Mouse (Mus musculus) CH12.LX (cell line): ENCODE data around the gene Itsn1. TPM values are rescaled to one million over a fixed set of nuclear protein-coding genes. Genes with fewer than 3 reads are reported as not detected.

ENCODE experiments used
- DNase-seq: peaks from one replicate; pipeline ENCODE4 v3.0.0-alpha.2; 2013; ENCODE audit errors: extremely low read depth
- H3K27ac ChIP-seq: 2 replicates; pipeline ENCODE4 v1.5.1; 2012; ENCODE audit warnings: low read depth, mild to moderate bottlenecking, control low read depth, moderate library complexity; ENCODE audit not compliant: insufficient read depth
- H3K27me3 ChIP-seq: replicated peaks from 2 replicates; pipeline ENCODE3; 2012; ENCODE audit warnings: inconsistent platforms
- H3K36me3 ChIP-seq, 2 experiments: replicated peaks in 1 of 2; 2 replicates each; pipeline versions ENCODE3 to v1.6.1; 2012; ENCODE audit warnings: inconsistent platforms in 1 of 2, low read length in 1 of 2, mild to moderate bottlenecking in 1 of 2, mixed read lengths in 1 of 2, moderate library complexity in 1 of 2; ENCODE audit not compliant: control insufficient read depth in 1 of 2, insufficient read depth in 1 of 2
- H3K4me1 ChIP-seq, 2 experiments: 2 replicates each; pipeline ENCODE4 v1.6.1; 2012; ENCODE audit warnings: inconsistent platforms in 1 of 2, moderate library complexity in 1 of 2; ENCODE audit not compliant: insufficient read depth in 2 of 2, control insufficient read depth in 1 of 2
- H3K4me2 ChIP-seq: 2 replicates; pipeline ENCODE4 v1.6.1; 2012; ENCODE audit warnings: low read depth, mild to moderate bottlenecking, control low read depth; ENCODE audit not compliant: poor library complexity, insufficient read depth, severe bottlenecking
- H3K4me3 ChIP-seq, 3 experiments: fragments of 150-350 bp in 1 of 3; sonication (generic) in 1 of 3; replicated peaks in 1 of 3; 2 replicates each; pipeline versions ENCODE3 to v1.5.1; 2011 to 2012; ENCODE audit warnings: low read depth in 2 of 3, low read length in 2 of 3, mild to moderate bottlenecking in 2 of 3, moderate library complexity in 2 of 3, control low read depth in 1 of 3, improper control_type of control experiment in 1 of 3, inconsistent platforms in 1 of 3, mixed read lengths in 1 of 3; ENCODE audit not compliant: poor library complexity in 1 of 3
- H3K79me2 ChIP-seq: replicated peaks from 2 replicates; pipeline ENCODE4 v1.6.1; 2012; ENCODE audit warnings: mild to moderate bottlenecking, moderate library complexity; ENCODE audit not compliant: control insufficient read depth, poor library complexity, insufficient read depth, severe bottlenecking; ENCODE audit errors: extremely low read depth
- H3K9ac ChIP-seq: 2 replicates; pipeline ENCODE4 v1.6.1; 2012; ENCODE audit warnings: low read depth, mild to moderate bottlenecking, control low read depth, moderate library complexity; ENCODE audit not compliant: insufficient read depth
- H3K9me3 ChIP-seq: replicated peaks from 2 replicates; pipeline ENCODE3; 2012; ENCODE audit warnings: low read length, inconsistent platforms, mixed read lengths
- BHLHE40 ChIP-seq: IDR thresholded peaks from 2 replicates; pipeline ENCODE4 v1.6.1; 2011; ENCODE audit warnings: mild to moderate bottlenecking, low read depth, low read length, improper control_type of control experiment
- CHD2 ChIP-seq: IDR thresholded peaks from 2 replicates; pipeline ENCODE4 v1.6.1; 2011; ENCODE audit warnings: low read length, improper control_type of control experiment
- EP300 ChIP-seq: IDR thresholded peaks from 2 replicates; pipeline ENCODE4 v1.6.1; 2011; ENCODE audit warnings: low read length, improper control_type of control experiment
- ETS1 ChIP-seq: conservative IDR thresholded peaks from 2 replicates; pipeline ENCODE4 v1.6.1; 2012; ENCODE audit warnings: low read depth, mild to moderate bottlenecking, inconsistent platforms, low read length, improper control_type of control experiment, moderate library complexity
- GABPA ChIP-seq: IDR thresholded peaks from 2 replicates; pipeline ENCODE4 v1.6.1; 2012; ENCODE audit warnings: low read depth, low read length, improper control_type of control experiment, inconsistent platforms; ENCODE audit not compliant: insufficient replicate concordance
- HCFC1 ChIP-seq: IDR thresholded peaks from 2 replicates; pipeline ENCODE4 v1.6.1; 2012; ENCODE audit warnings: low read depth, mild to moderate bottlenecking, inconsistent platforms, low read length, improper control_type of control experiment
- IRF4 ChIP-seq: IDR thresholded peaks from 2 replicates; pipeline ENCODE4 v1.6.1; 2014; ENCODE audit warnings: low read depth, mild to moderate bottlenecking, inconsistent platforms, low read length, improper control_type of control experiment
- JUN ChIP-seq: IDR thresholded peaks from 2 replicates; pipeline ENCODE4 v1.6.1; 2011; ENCODE audit warnings: low read depth, mild to moderate bottlenecking, low read length, improper control_type of control experiment, moderate library complexity; ENCODE audit not compliant: insufficient read depth
- KAT2A ChIP-seq: IDR thresholded peaks from 2 replicates; pipeline ENCODE4 v1.6.1; 2012; ENCODE audit warnings: low read length, improper control_type of control experiment, inconsistent platforms; ENCODE audit not compliant: insufficient replicate concordance
- MAZ ChIP-seq: IDR thresholded peaks from 2 replicates; pipeline ENCODE4 v1.6.1; 2012; ENCODE audit warnings: low read depth, mild to moderate bottlenecking, inconsistent platforms, low read length, improper control_type of control experiment, moderate library complexity
- MXI1 ChIP-seq: IDR thresholded peaks from 2 replicates; pipeline ENCODE4 v1.6.1; 2011; ENCODE audit warnings: mild to moderate bottlenecking, low read depth, low read length, improper control_type of control experiment
- MYC ChIP-seq: IDR thresholded peaks from 2 replicates; pipeline ENCODE4 v1.6.1; 2011; ENCODE audit warnings: low read depth, mild to moderate bottlenecking, improper control_type of control experiment, low read length
- NRF1 ChIP-seq: IDR thresholded peaks from 2 replicates; pipeline ENCODE4 v1.6.1; 2014; ENCODE audit warnings: low read depth, mild to moderate bottlenecking, inconsistent platforms, low read length, improper control_type of control experiment, moderate library complexity
- POLR2A ChIP-seq: IDR thresholded peaks from 2 replicates; pipeline ENCODE4 v1.6.1; 2011; ENCODE audit warnings: low read depth, mild to moderate bottlenecking, improper control_type of control experiment, low read length
- RAD21 ChIP-seq: IDR thresholded peaks from 2 replicates; pipeline ENCODE4 v1.6.1; 2011; ENCODE audit warnings: low read depth, mild to moderate bottlenecking, low read length, improper control_type of control experiment, moderate library complexity
- SIN3A ChIP-seq: IDR thresholded peaks from 2 replicates; pipeline ENCODE4 v1.6.1; 2012; ENCODE audit warnings: low read length, improper control_type of control experiment, inconsistent platforms
- TBP ChIP-seq: conservative IDR thresholded peaks from 2 replicates; pipeline ENCODE4 v1.6.1; 2011; ENCODE audit warnings: low read depth, low read length, improper control_type of control experiment
- TCF12 ChIP-seq: IDR thresholded peaks from 2 replicates; pipeline ENCODE4 v1.6.1; 2014; ENCODE audit warnings: low read depth, mild to moderate bottlenecking, inconsistent platforms, low read length, improper control_type of control experiment
- UBTF ChIP-seq: IDR thresholded peaks from 2 replicates; pipeline ENCODE4 v1.6.1; 2012; ENCODE audit warnings: low read depth, mild to moderate bottlenecking, inconsistent platforms, low read length, improper control_type of control experiment, moderate library complexity
- USF1 ChIP-seq: IDR thresholded peaks from 2 replicates; pipeline ENCODE4 v1.6.1; 2014; ENCODE audit warnings: low read depth, mild to moderate bottlenecking, inconsistent platforms, low read length, improper control_type of control experiment
- USF2 ChIP-seq: conservative IDR thresholded peaks from 2 replicates; pipeline ENCODE4 v1.6.1; 2011; ENCODE audit warnings: low read depth, low read length, improper control_type of control experiment
- ZC3H11A ChIP-seq: IDR thresholded peaks from 2 replicates; pipeline ENCODE4 v1.6.1; 2012; ENCODE audit warnings: low read depth, mild to moderate bottlenecking, inconsistent platforms, low read length, improper control_type of control experiment
- ZKSCAN1 ChIP-seq: IDR thresholded peaks from 2 replicates; pipeline ENCODE4 v1.6.1; 2012; ENCODE audit warnings: low read depth, inconsistent platforms, low read length, improper control_type of control experiment, borderline replicate concordance
- ZMIZ1 ChIP-seq: IDR thresholded peaks from 2 replicates; pipeline ENCODE4 v1.6.1; 2012; ENCODE audit warnings: low read depth, mild to moderate bottlenecking, inconsistent platforms, low read length, improper control_type of control experiment
- ZNF384 ChIP-seq: IDR thresholded peaks from 2 replicates; pipeline ENCODE4 v1.6.1; 2012; ENCODE audit warnings: low read depth, low read length, improper control_type of control experiment, inconsistent platforms
- dilution Hi-C: fragments of 300-500 bp; cut with MboI; formaldehyde crosslinking; loops from 2 replicates; pipeline ENCODE4 v1.14.3; 2020; ENCODE audit warnings: low sequenced_read_pairs; ENCODE audit not compliant: extremely low pct_unique_long_range_greater_than_20kb, extremely low pct_ligation_motif_present
- in situ Hi-C: fragments of 300-500 bp; cut with MboI; formaldehyde crosslinking; loops from 3 replicates; pipeline ENCODE4 v1.14.3; 2019; ENCODE audit warnings: low sequenced_read_pairs, low pct_ligation_motif_present, low pct_unique_long_range_greater_than_20kb, mixed read lengths
- polyA plus RNA-seq: library from polyadenylated mRNA; unstranded; fragments of >175 nt; gene quantifications from 2 replicates; pipeline ENCODE4 v1.2.1, GENCODE M21; 2012; ENCODE audit warnings: low read depth; ENCODE audit not compliant: insufficient read length
- total RNA-seq, 2 experiments: library from RNA; depleted of rRNA; stranded (reverse); fragments of 300-350 nt in 1 of 2; fragments of >200 nt in 1 of 2; gene quantifications; 2 replicates each; pipeline ENCODE4 v1.2.3; 2012 to 2014

Gene Itsn1
- total and polyA plus RNA-seq, 3 experiments: 32.5 to 54.5 (median 46.3) TPM

DNA sequence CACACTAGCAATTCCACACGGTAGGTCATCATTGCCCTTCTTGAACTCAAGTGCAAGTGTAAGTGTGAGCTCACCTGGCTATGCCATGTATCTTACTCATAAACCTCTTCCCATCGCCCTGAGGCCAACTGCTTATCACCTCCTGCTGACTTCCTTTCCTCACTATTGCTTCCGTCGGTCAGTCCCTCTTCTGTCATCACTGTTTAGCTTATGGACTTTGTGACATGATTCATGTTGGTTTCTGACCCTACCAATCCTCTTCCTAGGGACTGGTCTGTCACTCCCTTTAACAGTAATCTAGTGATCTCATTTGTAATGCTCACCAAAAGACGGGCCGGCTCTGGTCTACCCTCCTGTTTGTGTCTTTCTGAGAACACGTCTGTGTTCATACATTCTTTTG lies 18.8 kb upstream of the Itsn1 start:
- Histone ChIP-seq H3K9me3 (no peaks in the 10 kb centered on the region), H3K27me3 (no peaks in the 10 kb centered on the region), H3K9ac (no peak overlapping the region), H3K27ac (no peak overlapping the region), H3K4me3 (no peak overlapping the region), H3K4me1 (no peaks in the 10 kb centered on the region), H3K36me3 (peaks cover 78 to 93% of the 10 kb centered on the region in 2 experiments), H3K79me2 (peaks cover 4% of the 10 kb centered on the region; the same call in 1 of the 2 replicates), H3K4me2 (no peak overlapping the region)
- no peak for TF ChIP-seq POLR2A
- no peak for TF ChIP-seq ZMIZ1
- TF ChIP-seq TCF12: no peak
- TF ChIP-seq ZC3H11A: no peak
- no peak for TF ChIP-seq USF2
- TF ChIP-seq HCFC1: no peak
- TF ChIP-seq MAZ: no peak
- TF ChIP-seq KAT2A: no peak
- DNase-seq: no peak
- in situ Hi-C loops (loop anchor here (25.0 kb wide), 1 partner anchor 577 kb away; the partner anchor contains the start of gene Kcne2), dilution Hi-C loops (no loop called here)

DNA sequence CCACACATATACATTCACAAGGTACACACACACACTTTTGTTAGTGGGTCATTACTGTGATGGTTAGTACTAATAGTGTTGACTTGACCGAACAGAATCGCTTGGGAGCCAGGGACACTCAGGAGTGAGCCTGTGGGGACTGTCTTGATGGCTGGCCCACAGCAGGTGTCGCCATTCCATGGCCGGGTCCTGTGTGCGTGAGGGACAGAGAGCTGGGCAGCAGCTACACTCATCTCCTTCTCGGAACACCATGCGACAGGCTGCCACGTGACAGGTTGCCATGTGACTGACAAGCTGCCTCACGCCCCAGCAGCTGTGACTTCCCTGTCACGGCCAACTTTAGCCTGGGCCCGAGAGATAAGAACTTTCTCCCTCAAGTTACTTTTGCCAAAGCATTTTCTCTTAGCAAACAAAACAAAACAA lies 12.1 kb upstream of the Itsn1 start:
- Histone ChIP-seq H3K9me3 (peaks cover 15% of the 10 kb centered on the region), H3K4me2 (no peak overlapping the region), H3K27ac (no peak overlapping the region), H3K27me3 (no peaks in the 10 kb centered on the region), H3K9ac (no peak overlapping the region), H3K36me3 (peaks cover 86 to 96% of the 10 kb centered on the region in 2 experiments), H3K79me2 (peaks cover 47% of the 10 kb centered on the region), H3K4me3 (no peak overlapping the region), H3K4me1 (peaks cover 4 to 8% of the 10 kb centered on the region in 2 experiments; a peak in 2 of 4 replicates)
- dilution Hi-C loops (no loop called here), in situ Hi-C loops (loop anchor here (25.0 kb wide), 1 partner anchor 570 kb away; the partner anchor contains the start of gene Kcne2)
- no peak for DNase-seq
- TF ChIP-seq RAD21 (no peak), MYC (no peak), MAZ (no peak), CHD2 (no peak), USF1 (peak; percentile 30), BHLHE40 (no peak), ZMIZ1 (no peak)

DNA sequence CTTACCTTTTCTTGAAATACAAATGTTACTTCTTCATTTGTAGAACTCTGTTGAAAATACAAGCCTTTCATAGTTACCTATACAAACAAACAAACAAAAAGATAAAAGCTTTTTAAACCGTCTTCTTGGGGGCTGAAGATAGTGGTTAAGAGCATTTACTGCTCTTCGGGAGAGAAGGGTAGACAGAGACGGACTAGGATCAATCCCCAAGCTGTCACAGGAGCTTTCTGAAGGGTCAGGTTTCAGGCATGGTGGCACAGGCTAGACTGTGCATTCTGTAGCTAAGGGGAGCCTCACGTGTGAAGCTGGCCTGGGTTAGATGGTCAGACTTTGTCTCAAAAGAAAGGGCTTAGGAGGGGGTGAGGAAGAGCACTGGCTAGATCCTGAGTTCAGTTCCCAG lies 11.7 kb upstream of the Itsn1 start:
- H3K4me2 ChIP-seq: no peak overlapping the region
- H3K79me2 ChIP-seq: peaks cover 52% of the 10 kb centered on the region
- peaks cover 84 to 93% of the 10 kb centered on the region in 2 experiments for H3K36me3 ChIP-seq
- H3K4me1 ChIP-seq: peaks cover 5 to 9% of the 10 kb centered on the region in 2 experiments
- H3K27me3 ChIP-seq: no peaks in the 10 kb centered on the region
- no peak for DNase-seq
- in situ Hi-C loops (loop anchor here (25.0 kb wide), 1 partner anchor 570 kb away; the partner anchor contains the start of gene Kcne2), dilution Hi-C loops (no loop called here)
- peaks cover 15% of the 10 kb centered on the region for H3K9me3 ChIP-seq
- TF ChIP-seq UBTF (no peak), NRF1 (no peak), EP300 (no peak), ZNF384 (no peak), SIN3A (no peak), IRF4 (no peak), HCFC1 (no peak), TBP (no peak), JUN (no peak), ETS1 (no peak), KAT2A (no peak), ZKSCAN1 (no peak), MXI1 (no peak), GABPA (no peak)
- no peak overlapping the region for H3K4me3 ChIP-seq
- no peak overlapping the region for H3K9ac ChIP-seq
- H3K27ac ChIP-seq: no peak overlapping the region
